Comparison of ENCODE assay signal across 9 mouse cellular contexts in the genomic region with DNA sequence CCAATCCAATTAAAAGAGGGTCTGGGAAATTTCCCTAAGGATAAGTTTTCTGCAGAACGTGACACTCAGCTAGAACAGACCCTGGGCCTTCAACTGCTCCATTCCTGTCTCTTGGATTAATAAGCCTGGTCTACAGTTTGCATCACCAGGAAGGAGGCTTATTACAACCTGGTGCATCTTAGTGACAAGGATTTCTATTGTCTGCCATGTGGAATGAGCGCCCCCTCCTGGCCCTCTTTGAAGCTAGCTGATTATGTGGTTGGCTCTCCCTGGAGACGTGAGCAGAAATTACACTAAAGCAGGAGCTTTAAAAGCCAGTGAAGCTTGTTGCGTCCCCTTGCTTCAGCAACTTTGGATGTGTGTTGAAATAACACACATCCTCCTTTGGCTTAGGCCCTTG. TPM values are rescaled to one million over a fixed set of nuclear protein-coding genes. Genes with fewer than 3 reads are reported as not detected.
A peak's percentile ranks its signal among the peaks of the same experiment; 100 is the strongest.
DNase-seq lines count a peak whose midpoint lies in the region; ATAC-seq lines count a peak whose summit lies in the region.
"Had no signal": no experiment of that assay in that cellular context is flagged by ENCODE, and none has a peak within 500 bp of the region (broad histone marks: within the 10 kb centered on the region; RNA-seq: fewer than 3 reads in every experiment).

No protein-coding gene starts in this region.

- H3K4me2 ChIP-seq in intestine, embryonic 14.5 days (ENCODE audit: low read length) = no peak overlapping the region
- no peak overlapping the region for H3K4me2 ChIP-seq in intestine, embryonic 15.5 days (replicated peaks)
- no peak overlapping the region for H3K4me2 ChIP-seq in liver, embryonic 11.5 days
- H3K4me2 ChIP-seq: embryonic facial prominence, embryonic 13.5 days had no signal

- no peaks in the 10 kb centered on the region for H3K36me3 ChIP-seq in intestine, embryonic 14.5 days (ENCODE audit: control insufficient read depth, insufficient read depth, low read length)
- H3K36me3 ChIP-seq in intestine, embryonic 15.5 days = no peaks in the 10 kb centered on the region
- no peaks in the 10 kb centered on the region for H3K36me3 ChIP-seq in liver, embryonic 11.5 days (ENCODE audit: control insufficient read depth, insufficient read depth, low read length)
- H3K36me3 ChIP-seq: embryonic facial prominence, embryonic 13.5 days had no signal

- no peaks in the 10 kb centered on the region for H3K4me1 ChIP-seq in intestine, embryonic 14.5 days (replicated peaks; ENCODE audit: control insufficient read depth, insufficient read depth, low read length)
- no peaks in the 10 kb centered on the region for H3K4me1 ChIP-seq in intestine, embryonic 15.5 days (replicated peaks)
- no peaks in the 10 kb centered on the region for H3K4me1 ChIP-seq in liver, embryonic 11.5 days (replicated peaks; ENCODE audit: control insufficient read depth, insufficient read depth, low read length)
- H3K4me1 ChIP-seq: embryonic facial prominence, embryonic 13.5 days had no signal

- H3K27ac ChIP-seq in intestine, embryonic 14.5 days (ENCODE audit: low read depth) = no peak overlapping the region
- no peak overlapping the region for H3K27ac ChIP-seq in intestine, embryonic 15.5 days
- H3K27ac ChIP-seq in liver, embryonic 11.5 days (ENCODE audit: low read depth, low read length) = no peak overlapping the region
- H3K27ac ChIP-seq: embryonic facial prominence, embryonic 13.5 days had no signal

- ATAC-seq in intestine, embryonic 14.5 days (replicated peaks; ENCODE audit: low FRiP score, low TSS enrichment, low read depth) = peak; percentile 50; the same call in 1 of the 2 replicates
- no peak for ATAC-seq in intestine, embryonic 15.5 days
- ATAC-seq in liver, embryonic 11.5 days (replicated peaks; ENCODE audit: low FRiP score) = no peak

- no peak overlapping the region for H3K9ac ChIP-seq in intestine, embryonic 14.5 days (ENCODE audit: low read length)
- no peak overlapping the region for H3K9ac ChIP-seq in intestine, embryonic 15.5 days
- no peak overlapping the region for H3K9ac ChIP-seq in liver, embryonic 11.5 days (ENCODE audit: low read depth, low read length)
- H3K9ac ChIP-seq: embryonic facial prominence, embryonic 13.5 days had no signal

- no peaks in the 10 kb centered on the region for H3K9me3 ChIP-seq in intestine, embryonic 14.5 days (ENCODE audit: control insufficient read depth, low read length)
- H3K9me3 ChIP-seq in intestine, embryonic 15.5 days = no peaks in the 10 kb centered on the region
- H3K9me3 ChIP-seq in liver, embryonic 11.5 days (ENCODE audit: control insufficient read depth, low read length) = no peaks in the 10 kb centered on the region
- H3K9me3 ChIP-seq: embryonic facial prominence, embryonic 13.5 days had no signal

- no peaks in the 10 kb centered on the region for H3K27me3 ChIP-seq in intestine, embryonic 14.5 days (replicated peaks; ENCODE audit: control insufficient read depth, insufficient read depth, low read length)
- no peaks in the 10 kb centered on the region for H3K27me3 ChIP-seq in intestine, embryonic 15.5 days (replicated peaks)
- peaks cover 3% of the 10 kb centered on the region; the same call in 1 of the 2 replicates for H3K27me3 ChIP-seq in liver, embryonic 11.5 days (replicated peaks; ENCODE audit: control insufficient read depth, insufficient read depth, low read length)

- DNase-seq in intestine, embryonic 14.5 days (ENCODE audit: low spot score) = peak; percentile 88
- DNase-seq in brain, embryonic 18.5 days (ENCODE audit: low read depth, low spot score) = peak; percentile 50
- DNase-seq in forelimb bud, embryonic 11.5 days (ENCODE audit: low read depth, low spot score) = peak; percentile 74
- peak; percentile 70 for DNase-seq in kidney, adult 9 months
- DNase-seq in liver, embryonic 11.5 days (ENCODE audit: low spot score) = peak; percentile 69
- peak; percentile 92 for DNase-seq in retina, embryonic 14.5 days (ENCODE audit: low spot score)
- DNase-seq in thymus, postnatal 36 days = peak; percentile 76 to 81

- 6% methylated on average over 4 of the region's 4 CpGs for WGBS in intestine, embryonic 14.5 days
- 9% methylated on average over 4 of the region's 4 CpGs for WGBS in intestine, embryonic 15.5 days
- 7% methylated on average over 4 of the region's 4 CpGs for WGBS in liver, embryonic 11.5 days

- no peak overlapping the region for H3K4me3 ChIP-seq in intestine, embryonic 14.5 days (ENCODE audit: low read depth, low read length)
- H3K4me3 ChIP-seq in intestine, embryonic 15.5 days (replicated peaks) = no peak overlapping the region
- no peak overlapping the region for H3K4me3 ChIP-seq in liver, embryonic 11.5 days (ENCODE audit: low read depth, low read length)
- H3K4me3 ChIP-seq: embryonic facial prominence, embryonic 13.5 days had no signal

RNA-seq across cellular contexts. Expression of a gene that starts 4.3 kb away (rescaled TPM):
- polyA plus RNA-seq in intestine, embryonic 14.5 days (2014; fragmentation: Nextera tagmentation; extraction: Ambion mirVana) = not detected in 2 replicates
- polyA plus RNA-seq in intestine, embryonic 15.5 days (2015; fragmentation: Nextera tagmentation; extraction: Ambion mirVana) = not detected in 2 replicates
- polyA plus RNA-seq in liver, embryonic 11.5 days (2014; fragmentation: Nextera tagmentation; extraction: Ambion mirVana) = not detected in 2 replicates
- polyA plus RNA-seq: embryonic facial prominence, embryonic 13.5 days had no signal

RNA-seq across cellular contexts. Expression of a gene that starts 17.4 kb away (rescaled TPM):
- polyA plus RNA-seq in intestine, embryonic 14.5 days (2014; fragmentation: Nextera tagmentation; extraction: Ambion mirVana) = not detected in 2 replicates
- polyA plus RNA-seq in intestine, embryonic 15.5 days (2015; fragmentation: Nextera tagmentation; extraction: Ambion mirVana) = 0.09 and 0.15 TPM in 2 replicates
- 1.0 and 1.3 TPM in 2 replicates for polyA plus RNA-seq in liver, embryonic 11.5 days (2014; fragmentation: Nextera tagmentation; extraction: Ambion mirVana)
- polyA plus RNA-seq: embryonic facial prominence, embryonic 13.5 days had no signal

RNA-seq across cellular contexts. Expression of a gene that starts 37.7 kb away (rescaled TPM):
- not detected in 2 replicates for polyA plus RNA-seq in intestine, embryonic 14.5 days (2014; fragmentation: Nextera tagmentation; extraction: Ambion mirVana)
- polyA plus RNA-seq in intestine, embryonic 15.5 days (2015; fragmentation: Nextera tagmentation; extraction: Ambion mirVana) = not detected in 2 replicates
- polyA plus RNA-seq in liver, embryonic 11.5 days (2014; fragmentation: Nextera tagmentation; extraction: Ambion mirVana) = not detected in 2 replicates
- polyA plus RNA-seq: embryonic facial prominence, embryonic 13.5 days had no signal
